Mouse (Mus musculus): ENCODE results near the gene Stac2.

GRCm38 (mm10) chr11:98000378-98001140 lies 52.7 kb downstream of the Stac2 start:
- no peak for TF ChIP-seq CTCF (IDR thresholded peaks at IDR 0.05; ENCODE audit: low read depth, low read length)
- no peak for TF ChIP-seq POLR2A (IDR thresholded peaks at IDR 0.05; ENCODE audit: extremely low read depth, insufficient read depth, low read length)
